Mouse (Mus musculus) embryo, embryonic 9.5 days (tissue): ENCODE data around the gene Eri2.
A peak's percentile ranks its signal among the peaks of the same experiment; 100 is the strongest.

Experiments
- DNase-seq: peaks from one replicate; pipeline ENCODE4 v3.0.0-alpha.2; 2017; ENCODE audit errors: extremely low spot score

Gene Eri2

GRCm38 (mm10) chr7:119793586-119794250, at the start of gene Eri2, which contains the start of gene Rexo5:
Gene Eri2 (minus strand): TSS chr7:119794058.
Gene Rexo5 (plus strand): TSS chr7:119794006.
- DNase-seq = peak; percentile 93

GRCm38 (mm10) chr7:119841820-119842449, 48.1 kb upstream of the Eri2 start:
- DNase-seq = no peak

- DNase-seq = no peak
These were observed 42.3 kb upstream of the Eri2 start for GRCm38 (mm10) chr7:119835996-119836777.

- DNase-seq = no peak
These were observed 41.5 kb upstream of the Eri2 start for GRCm38 (mm10) chr7:119835371-119835770.

- DNase-seq = no peak
These were observed 14.9 kb upstream of the Eri2 start for GRCm38 (mm10) chr7:119808723-119809122.

- DNase-seq = no peak
These were observed 13.5 kb upstream of the Eri2 start for GRCm38 (mm10) chr7:119807396-119807795.

GRCm38 (mm10) chr7:119800991-119801390, 7.1 kb upstream of the Eri2 start:
- no peak for DNase-seq

- no peak for DNase-seq
These were observed 6.6 kb upstream of the Eri2 start for GRCm38 (mm10) chr7:119800488-119800887.

GRCm38 (mm10) chr7:119795311-119795710, 1.5 kb upstream of the Eri2 start:
- DNase-seq = no peak

- DNase-seq = no peak
These were observed 387 bp upstream of the Eri2 start for GRCm38 (mm10) chr7:119794251-119794638.

- no peak for DNase-seq
These were observed 4.8 kb downstream of the Eri2 start for GRCm38 (mm10) chr7:119789024-119789423.

- DNase-seq = no peak
These were observed 8.9 kb downstream of the Eri2 start for GRCm38 (mm10) chr7:119784908-119785307.

GRCm38 (mm10) chr7:119783453-119783852, 10.4 kb downstream of the Eri2 start:
- no peak for DNase-seq

GRCm38 (mm10) chr7:119769895-119770294, 24.0 kb downstream of the Eri2 start:
- no peak for DNase-seq

GRCm38 (mm10) chr7:119766996-119767395, 26.9 kb downstream of the Eri2 start:
- DNase-seq = no peak

GRCm38 (mm10) chr7:119764377-119764776, 29.5 kb downstream of the Eri2 start:
- no peak for DNase-seq

GRCm38 (mm10) chr7:119762166-119762697, 31.6 kb downstream of the Eri2 start:
- DNase-seq = no peak

GRCm38 (mm10) chr7:119760527-119760951, 33.3 kb downstream of the Eri2 start, which contains the start of gene Acsm3:
Gene Acsm3 (plus strand): TSS chr7:119760923.
- DNase-seq = no peak

GRCm38 (mm10) chr7:119753696-119754095, 40.2 kb downstream of the Eri2 start:
- no peak for DNase-seq

GRCm38 (mm10) chr7:119749942-119750341, 43.9 kb downstream of the Eri2 start:
- DNase-seq = no peak

GRCm38 (mm10) chr7:119748761-119749160, 45.1 kb downstream of the Eri2 start:
- DNase-seq = no peak

- DNase-seq = no peak
These were observed 48.0 kb downstream of the Eri2 start for GRCm38 (mm10) chr7:119745869-119746268.
